Mouse (Mus musculus) limb, embryonic 14.5 days (tissue): ENCODE data around the gene Zfpl1. TPM values are rescaled to one million over a fixed set of nuclear protein-coding genes. Genes with fewer than 3 reads are reported as not detected.

ENCODE experiments used
- ATAC-seq: fragments of 200-750 bp; cut with Nextera tagmentation; 2 replicates; pipeline ENCODE4 v1.8.0; 2017; ENCODE audit warnings: low read depth, moderate number of reproducible peaks, moderate TSS enrichment; ENCODE audit not compliant: low FRiP score
- DNase-seq: peaks from one replicate; pipeline ENCODE4 v3.0.0-alpha.2; 2015; ENCODE audit warnings: low spot score
- H3K27ac ChIP-seq: fragments of 300-500 bp; sonication (generic); replicated peaks from 2 replicates; pipeline ENCODE4 v1.5.1; 2014; ENCODE audit warnings: low read depth, mild to moderate bottlenecking, low read length, moderate library complexity, mixed read lengths
- H3K27me3 ChIP-seq: fragments of 300-500 bp; sonication (generic); 2 replicates; pipeline ENCODE4 v1.6.1; 2014; ENCODE audit warnings: low read length, mixed read lengths; ENCODE audit not compliant: control insufficient read depth, insufficient read depth
- H3K36me3 ChIP-seq: fragments of 300-500 bp; sonication (generic); 2 replicates; pipeline ENCODE4 v1.6.1; 2014; ENCODE audit warnings: mild to moderate bottlenecking, low read length, moderate library complexity, mixed read lengths; ENCODE audit not compliant: control insufficient read depth, insufficient read depth
- H3K4me1 ChIP-seq: fragments of 300-500 bp; sonication (generic); 2 replicates; pipeline ENCODE4 v1.6.1; 2014; ENCODE audit warnings: antibody characterized with exemption, low read length, mixed read lengths; ENCODE audit not compliant: control insufficient read depth, insufficient read depth
- H3K4me2 ChIP-seq: fragments of 300-500 bp; sonication (generic); replicated peaks from 2 replicates; pipeline ENCODE4 v1.6.1; 2014; ENCODE audit warnings: low read depth, mild to moderate bottlenecking, low read length, moderate library complexity; ENCODE audit not compliant: severe bottlenecking
- H3K4me3 ChIP-seq: fragments of 300-500 bp; sonication (generic); replicated peaks from 2 replicates; pipeline ENCODE4 v1.5.1; 2014; ENCODE audit warnings: low read length
- H3K9ac ChIP-seq: fragments of 300-500 bp; sonication (generic); 2 replicates; pipeline ENCODE4 v1.6.1; 2014; ENCODE audit warnings: mild to moderate bottlenecking, low read depth, low read length, moderate library complexity; ENCODE audit not compliant: severe bottlenecking
- H3K9me3 ChIP-seq: fragments of 300-500 bp; sonication (generic); 2 replicates; pipeline ENCODE4 v1.6.1; 2016; ENCODE audit warnings: low read length; ENCODE audit not compliant: control insufficient read depth
- POLR2A ChIP-seq: fragments of 200-500 bp; IDR thresholded peaks from 2 replicates; pipeline ENCODE4 v1.8.0; 2012; ENCODE audit warnings: inconsistent platforms, mild to moderate bottlenecking, moderate library complexity, borderline replicate concordance; ENCODE audit not compliant: insufficient read depth, insufficient read length; ENCODE audit errors: extremely low read depth
- WGBS: fragments of 180-500 bp; shearing (Covaris S2); extraction: QIAGEN DNeasy Blood & Tissue Kit; methylation state at CpG from one replicate; pipeline ENCODE4 v1.1.7; 2014; 5-methylcytosine and 5-hydroxymethylcytosine counted together
- polyA plus RNA-seq, 2 experiments: library from polyadenylated mRNA; depleted of rRNA in 1 of 2; stranded (reverse) in 1 of 2; unstranded in 1 of 2; fragments of >200 nt; fragmentation: Nextera tagmentation in 1 of 2; extraction: Ambion mirVana in 1 of 2; gene quantifications; 2 replicates each; pipeline versions ENCODE4 v1.2.1 to v1.2.3; 2012 to 2014

Gene Zfpl1
- polyA plus RNA-seq, 2 experiments: 91.0 to 134 TPM

- no peaks in the 10 kb centered on the region for H3K27me3 ChIP-seq
- H3K4me3 ChIP-seq: peak overlapping the region; percentile 83
- no peak for DNase-seq
- TF ChIP-seq POLR2A: no peak
- peak overlapping the region; percentile 90 for H3K9ac ChIP-seq
- H3K36me3 ChIP-seq: peaks cover 18% of the 10 kb centered on the region; the same call in 1 of the 2 replicates
- WGBS: 67% methylated on average over 5 of the region's 5 CpGs
- H3K4me1 ChIP-seq: peaks cover 26% of the 10 kb centered on the region
- no peak overlapping the region for H3K27ac ChIP-seq
- H3K9me3 ChIP-seq: no peaks in the 10 kb centered on the region
- no peak for ATAC-seq
- peak overlapping the region; percentile 98 for H3K4me2 ChIP-seq
Measured at GRCm38 (mm10) chr19:6062418-6062817, 22.3 kb downstream of the Zfpl1 start.

GRCm38 (mm10) chr19:6061641-6062302 is 23.0 kb downstream of the Zfpl1 start:
- Histone ChIP-seq H3K27ac (peak overlapping the region; percentile 91), H3K4me2 (peak overlapping the region; percentile 98), H3K27me3 (no peaks in the 10 kb centered on the region), H3K36me3 (peaks cover 18% of the 10 kb centered on the region; the same call in 1 of the 2 replicates), H3K4me3 (peak overlapping the region; percentile 83), H3K9me3 (no peaks in the 10 kb centered on the region), H3K4me1 (peaks cover 24% of the 10 kb centered on the region), H3K9ac (peak overlapping the region; percentile 90)
- no peak for ATAC-seq
- under 1% methylated on average over 36 of the region's 44 CpGs for WGBS
- no peak for DNase-seq
- no peak for TF ChIP-seq POLR2A

GRCm38 (mm10) chr19:6061021-6061533 is 23.7 kb downstream of the Zfpl1 start, which contains the start of gene Znhit2:
Gene Znhit2, plus strand, starts transcription at chr19:6061192.
- DNase-seq (peak; percentile 97), ATAC-seq (peak; percentile 76)
- H3K4me2 ChIP-seq: peak within 1 kb of the TSS; percentile 98
- H3K27ac ChIP-seq: peak within 1 kb of the TSS; percentile 91
- peaks cover 18% of the 10 kb centered on the region; the same call in 1 of the 2 replicates for H3K36me3 ChIP-seq
- TF ChIP-seq POLR2A: 0 out of 2 replicates have a peak, but pooled peaks have one; percentile 37
- H3K4me1 ChIP-seq: peaks cover 22% of the 10 kb centered on the region
- no peaks in the 10 kb centered on the region for H3K27me3 ChIP-seq
- peak within 1 kb of the TSS; percentile 83 for H3K4me3 ChIP-seq
- no peaks in the 10 kb centered on the region for H3K9me3 ChIP-seq
- under 1% methylated on average over 55 of the region's 58 CpGs for WGBS
- peak within 1 kb of the TSS; percentile 90 for H3K9ac ChIP-seq

GRCm38 (mm10) chr19:6058966-6059365 is 25.8 kb downstream of the Zfpl1 start:
- no peak for DNase-seq
- H3K4me2 ChIP-seq: peak overlapping the region; percentile 80

GRCm38 (mm10) chr19:6058513-6058912 is 26.2 kb downstream of the Zfpl1 start:
- Histone ChIP-seq H3K4me3 (peak overlapping the region; percentile 89), H3K36me3 (peaks cover 37% of the 10 kb centered on the region), H3K27me3 (no peaks in the 10 kb centered on the region), H3K4me2 (peak overlapping the region; percentile 80), H3K9me3 (no peaks in the 10 kb centered on the region), H3K27ac (no peak overlapping the region), H3K4me1 (peaks cover 22% of the 10 kb centered on the region), H3K9ac (peak overlapping the region; percentile 76)
- ATAC-seq (no peak), DNase-seq (no peak)
- 29% methylated on average over 5 of the region's 5 CpGs for WGBS
- TF ChIP-seq POLR2A: no peak

More at GRCm38 (mm10) chr19:6058966-6059365, 25.8 kb downstream of the Zfpl1 start:
- Histone ChIP-seq H3K9ac (peak overlapping the region; percentile 16; the same call in 1 of the 2 replicates), H3K36me3 (peaks cover 33% of the 10 kb centered on the region), H3K4me1 (peaks cover 22% of the 10 kb centered on the region), H3K4me3 (peak overlapping the region; percentile 89), H3K27ac (no peak overlapping the region), H3K27me3 (no peaks in the 10 kb centered on the region), H3K9me3 (no peaks in the 10 kb centered on the region)
- no peak for ATAC-seq
- 82% methylated on average over 5 of the region's 5 CpGs for WGBS
- no peak for TF ChIP-seq POLR2A
